Mouse (Mus musculus) stomach, postnatal 0 days (tissue): ENCODE data around the gene Il9r.

ENCODE experiments used
- CTCF ChIP-seq: IDR thresholded peaks from 2 replicates; pipeline ENCODE4 v1.5.1; 2016; ENCODE audit warnings: antibody characterized with exemption, low read depth, mild to moderate bottlenecking, moderate library complexity
- EP300 ChIP-seq: optimal IDR thresholded peaks from 2 replicates; pipeline ENCODE3; 2016; ENCODE audit warnings: antibody characterized with exemption

DNA sequence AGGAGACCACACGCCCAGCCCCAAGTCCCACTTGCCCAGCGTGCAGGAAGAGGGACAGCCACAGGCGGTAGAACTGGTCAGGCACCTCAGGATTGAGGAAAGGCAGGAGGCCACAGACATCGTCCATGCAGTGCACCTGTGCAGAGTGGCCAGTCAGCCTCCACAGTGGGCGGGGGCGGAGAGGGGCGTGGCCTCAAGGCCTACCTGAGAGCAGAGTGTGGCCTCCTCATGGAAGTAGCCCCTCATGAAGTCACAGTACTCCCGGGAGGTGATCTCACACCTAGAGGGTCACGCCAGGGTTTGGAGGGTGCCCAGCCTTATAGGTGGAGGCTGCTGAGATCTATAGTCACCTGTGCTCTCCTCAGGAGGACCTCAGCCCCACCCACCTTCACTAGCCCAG is 10.5 kb upstream of the Il9r start:
- TF ChIP-seq CTCF = no peak
- no peak for TF ChIP-seq EP300
